Mouse (Mus musculus) central nervous system, embryonic 14 days (tissue): ENCODE measurements around the gene Hsd17b12. TPM values are rescaled to one million over a fixed set of nuclear protein-coding genes. Genes with fewer than 3 reads are reported as not detected.

Source experiments
- polyA plus RNA-seq: library from polyadenylated mRNA; depleted of rRNA; stranded (reverse); fragments of >200 nt; gene quantifications from 2 replicates; pipeline ENCODE4 v1.2.3, GENCODE M21; 2012; rRNA removed

The Hsd17b12 gene
- 73.5 and 83.1 TPM in 2 replicates for polyA plus RNA-seq

GRCm38 (mm10) chr2:94157592-94158519 is at the start of gene Hsd17b12:
Gene Hsd17b12 (minus strand): TSS chr2:94157964.

GRCm38 (mm10) chr2:94010335-94011291 is 147.2 kb downstream of the Hsd17b12 start, which contains the start of gene Alkbh3:
Gene Alkbh3 (minus strand): TSS chr2:94010807.

GRCm38 (mm10) chr2:93996254-93996653 is 161.5 kb downstream of the Hsd17b12 start, which contains the start of gene Gm27027:
Gene Gm27027 (minus strand): TSS chr2:93996354.

Other genes with a start within 250 kb of the Hsd17b12 start
- gene Gm13889, start 200.8 kb downstream of the Hsd17b12 start, polyA plus RNA-seq = 29.7 and 47.7 TPM in 2 replicates
- 0.23 TPM in 1 of 2 replicates, not detected in the other for gene Gm27027, start 161.6 kb downstream of the Hsd17b12 start, polyA plus RNA-seq
- 56.4 and 63.1 TPM in 2 replicates for gene Alkbh3, start 147.2 kb downstream of the Hsd17b12 start, polyA plus RNA-seq
- 23.7 and 25.0 TPM in 2 replicates for gene Ttc17, start 248.7 kb upstream of the Hsd17b12 start, polyA plus RNA-seq